Mouse (Mus musculus) ovary, postnatal 10 days (tissue): ENCODE measurements around the gene Ncf1.

Experiments
- DNase-seq: peaks from one replicate; pipeline ENCODE4 v3.0.0; 2022; ENCODE audit warnings: low spot score

Gene Ncf1

DNA sequence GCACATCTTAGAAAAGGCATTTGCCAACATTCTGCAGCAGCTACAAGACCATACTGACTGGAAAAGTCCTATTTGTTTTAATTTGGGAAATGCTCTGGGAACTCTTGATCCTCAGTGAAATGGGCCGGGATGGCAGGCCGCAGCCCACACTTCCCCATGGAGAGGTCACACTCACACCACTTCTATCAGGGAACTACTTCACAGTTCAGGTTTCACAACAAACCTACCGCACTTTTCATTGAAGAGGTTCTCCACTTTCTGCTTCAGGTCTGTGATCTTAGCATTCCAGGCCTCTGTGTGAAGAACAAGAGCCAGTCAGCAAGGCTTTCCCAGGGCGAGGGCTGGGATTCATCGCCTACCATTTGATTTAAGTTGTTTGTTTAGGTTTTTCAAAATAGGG, 15.5 kb upstream of the Ncf1 start:
- DNase-seq, result no peak

- no peak for DNase-seq
Measured at GRCm38 (mm10) chr5:134243661-134244436, 14.4 kb upstream of the Ncf1 start.

DNA sequence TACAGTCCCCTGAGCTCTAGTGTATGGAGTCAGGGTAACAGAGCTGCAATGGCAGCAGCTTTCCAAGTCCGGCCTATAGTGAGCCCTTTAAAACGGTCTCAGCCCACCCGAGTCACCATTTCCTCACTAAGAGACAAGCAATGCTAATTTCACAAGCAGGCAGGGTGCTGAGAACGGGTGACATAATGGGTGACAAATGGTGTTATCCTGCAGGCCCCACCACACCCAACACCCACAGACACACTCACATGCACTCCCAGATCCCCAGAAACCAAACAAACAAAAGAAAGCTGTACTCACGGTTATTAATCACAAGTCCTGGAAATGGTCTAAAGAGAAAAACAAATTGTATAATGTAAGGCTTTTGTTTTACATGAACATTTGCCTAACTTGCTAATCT, 12.4 kb upstream of the Ncf1 start:
- no peak for DNase-seq

GRCm38 (mm10) chr5:134237936-134238760, 8.7 kb upstream of the Ncf1 start:
- DNase-seq, result no peak

GRCm38 (mm10) chr5:134237508-134237907, 8.1 kb upstream of the Ncf1 start:
- DNase-seq, result no peak

DNA sequence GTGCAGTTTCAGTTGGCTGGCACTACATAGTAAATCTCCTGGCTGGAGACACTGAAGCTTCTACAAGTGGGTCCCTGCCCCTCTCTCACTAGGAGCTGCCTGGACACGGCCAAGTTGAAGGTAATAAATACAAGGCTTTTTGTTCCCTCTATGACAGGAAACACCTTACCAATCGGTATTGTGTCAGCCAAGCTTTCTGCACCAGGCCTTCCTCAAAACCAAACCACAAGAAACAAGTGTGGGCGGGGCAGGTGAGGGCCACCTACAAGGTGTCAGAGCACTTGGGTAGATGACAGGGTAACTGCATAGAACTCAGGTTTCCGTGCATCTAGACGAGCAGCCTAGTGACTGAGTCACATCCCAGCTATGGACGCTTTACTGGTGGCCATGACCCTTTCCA, 7.4 kb upstream of the Ncf1 start:
- no peak for DNase-seq

DNA sequence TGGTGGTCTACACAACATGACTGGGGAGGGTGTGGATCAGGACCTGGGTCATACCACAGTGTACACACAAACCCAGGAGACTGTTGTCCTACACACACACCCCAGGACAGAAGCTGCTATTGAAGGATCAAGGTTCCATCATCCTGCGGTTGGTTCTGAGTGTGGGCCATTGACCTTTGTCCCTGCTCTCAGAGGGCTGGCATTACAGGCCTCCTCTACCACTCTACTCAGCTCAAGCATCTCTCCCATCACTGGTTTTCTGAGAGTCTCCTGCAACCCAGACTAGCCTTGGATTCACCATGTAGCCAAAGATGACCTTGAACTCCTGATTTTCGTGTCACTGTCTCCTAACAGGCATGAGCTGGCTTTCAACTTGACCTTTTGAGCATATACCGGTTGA, 6.8 kb upstream of the Ncf1 start:
- DNase-seq, result no peak

DNA sequence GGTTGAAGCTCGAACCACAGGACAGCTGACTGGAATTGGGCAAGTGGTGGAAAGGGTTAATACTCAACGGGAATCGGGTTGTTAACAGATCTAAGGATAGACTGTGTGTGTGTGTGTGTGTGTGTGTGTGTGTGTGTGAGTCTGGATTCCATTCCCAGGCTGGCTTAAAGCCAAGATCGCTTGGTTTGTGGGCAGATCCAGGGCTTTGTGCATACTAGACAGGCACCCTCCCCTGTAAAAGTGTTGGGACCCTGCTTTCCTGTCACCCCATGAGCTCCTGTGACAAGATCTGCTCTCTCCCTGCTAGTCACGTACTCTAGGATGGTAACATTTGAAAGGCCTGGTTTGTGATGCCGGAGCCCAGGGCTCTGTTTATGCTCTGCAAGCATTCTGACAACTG, 5.7 kb upstream of the Ncf1 start:
- no peak for DNase-seq

DNA sequence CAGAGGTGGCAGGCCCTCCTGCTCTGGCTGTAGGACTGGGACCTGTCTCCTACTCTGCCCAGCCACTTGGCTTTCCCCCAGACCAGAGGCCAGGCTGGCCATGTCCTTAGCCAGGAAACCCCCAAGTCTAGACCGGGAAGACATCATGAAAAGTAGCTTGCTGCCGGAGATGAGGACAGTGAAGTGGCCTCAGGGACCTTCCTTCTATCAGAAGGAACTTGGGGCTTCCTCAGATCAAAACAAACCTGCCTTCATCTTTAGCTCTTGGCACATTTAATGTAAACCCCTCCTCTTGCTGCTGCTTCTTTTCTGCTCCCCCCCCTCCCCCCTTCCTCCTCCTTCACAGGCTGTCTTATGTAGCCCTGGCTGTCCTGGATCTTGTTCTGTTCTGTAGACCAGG, 4.8 kb upstream of the Ncf1 start:
- no peak for DNase-seq

GRCm38 (mm10) chr5:134233244-134233651, 3.8 kb upstream of the Ncf1 start:
- DNase-seq, result no peak

DNA sequence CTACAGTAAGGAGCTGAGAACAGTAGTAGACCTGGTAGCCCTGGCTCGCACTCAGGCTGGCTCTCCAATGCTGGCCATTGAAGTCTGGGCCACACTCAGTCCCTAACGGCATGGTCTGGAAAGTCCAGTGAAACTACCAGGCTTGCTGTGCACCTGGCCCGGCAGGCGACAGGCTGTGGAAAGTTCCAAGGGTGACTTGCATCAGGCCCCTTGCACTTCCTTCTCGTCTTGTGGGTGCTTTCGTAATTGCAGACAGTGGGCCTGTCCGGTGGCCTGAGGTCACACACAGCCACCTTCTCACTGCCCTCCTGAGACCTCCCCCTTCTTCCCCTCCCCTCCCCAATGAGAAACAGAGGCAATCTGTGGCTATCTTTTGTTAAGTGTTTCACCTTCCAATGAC, 3.1 kb upstream of the Ncf1 start:
- no peak for DNase-seq

DNA sequence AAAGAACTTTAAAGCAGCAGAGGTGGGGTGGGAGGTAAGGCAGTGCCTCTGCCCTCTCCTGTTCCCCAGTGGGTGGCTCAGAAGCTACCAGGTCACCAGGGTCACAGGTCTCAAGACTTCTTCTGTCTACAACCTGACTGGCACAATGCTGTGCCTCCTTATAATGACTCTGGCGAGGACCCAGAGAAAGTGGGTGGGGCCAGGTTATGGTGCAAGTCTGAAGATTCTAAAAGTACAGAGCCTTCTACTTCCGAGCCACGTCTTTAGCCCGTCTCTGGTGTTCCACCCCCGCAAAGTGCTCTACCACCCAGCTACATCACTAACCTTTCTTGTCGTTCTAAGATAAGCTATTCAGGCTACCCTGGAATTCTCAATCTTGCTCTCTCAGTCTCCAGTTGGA, 2.7 kb upstream of the Ncf1 start:
- no peak for DNase-seq

DNA sequence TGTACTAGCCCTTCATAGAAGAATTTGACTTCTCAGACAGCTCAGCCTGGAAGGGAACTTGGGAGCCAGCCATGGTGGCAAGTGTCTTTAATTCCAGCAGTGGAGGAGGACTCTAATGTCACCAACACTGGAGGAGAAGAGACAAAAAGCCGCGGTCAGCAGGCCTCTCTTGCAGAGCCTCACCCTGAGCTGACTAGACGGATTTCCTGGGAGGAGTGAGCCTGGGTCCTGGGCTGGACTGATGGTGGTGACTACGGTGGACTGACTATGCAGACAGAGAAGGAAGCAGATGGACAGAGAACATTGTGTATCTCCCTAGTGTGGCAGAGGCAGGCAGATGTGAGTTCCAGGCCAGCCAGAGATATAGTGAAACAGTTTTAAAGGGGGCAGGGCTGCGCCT, 2.0 kb upstream of the Ncf1 start:
- no peak for DNase-seq

- DNase-seq, result no peak
Measured at GRCm38 (mm10) chr5:134228249-134228638, 1.2 kb downstream of the Ncf1 start.

DNA sequence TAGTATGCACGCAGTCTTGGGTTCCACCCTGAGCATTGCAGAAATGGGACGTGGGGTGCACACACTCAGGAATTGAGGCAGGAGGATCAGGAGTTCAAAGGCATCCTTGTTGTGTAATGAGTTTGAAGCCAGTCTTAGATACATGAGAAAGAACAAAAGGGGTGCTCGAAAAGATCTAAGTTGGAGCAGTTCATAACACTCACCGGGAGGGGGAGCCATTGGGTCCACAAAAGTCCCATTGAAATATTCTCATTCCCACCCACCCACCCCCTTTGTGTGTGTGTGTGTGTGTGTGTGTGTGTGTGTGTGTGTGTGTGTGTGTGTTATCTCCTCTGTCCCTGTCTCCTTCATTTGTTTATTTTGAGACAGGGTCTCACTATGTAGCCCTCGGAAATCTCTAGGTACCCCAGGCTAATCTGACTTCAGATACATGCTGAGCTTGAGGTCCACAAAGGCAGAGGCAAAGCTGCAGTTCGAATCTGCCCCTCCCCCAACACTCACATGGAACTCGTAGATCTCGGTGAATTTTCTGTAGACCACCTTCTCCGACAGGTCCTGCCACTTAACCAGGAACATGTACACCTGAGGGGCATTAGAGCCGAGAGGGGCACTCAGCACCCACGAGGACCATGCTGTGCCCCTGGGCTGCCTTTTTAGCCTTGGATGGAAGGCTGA, 1.7 kb downstream of the Ncf1 start:
- no peak for DNase-seq

DNA sequence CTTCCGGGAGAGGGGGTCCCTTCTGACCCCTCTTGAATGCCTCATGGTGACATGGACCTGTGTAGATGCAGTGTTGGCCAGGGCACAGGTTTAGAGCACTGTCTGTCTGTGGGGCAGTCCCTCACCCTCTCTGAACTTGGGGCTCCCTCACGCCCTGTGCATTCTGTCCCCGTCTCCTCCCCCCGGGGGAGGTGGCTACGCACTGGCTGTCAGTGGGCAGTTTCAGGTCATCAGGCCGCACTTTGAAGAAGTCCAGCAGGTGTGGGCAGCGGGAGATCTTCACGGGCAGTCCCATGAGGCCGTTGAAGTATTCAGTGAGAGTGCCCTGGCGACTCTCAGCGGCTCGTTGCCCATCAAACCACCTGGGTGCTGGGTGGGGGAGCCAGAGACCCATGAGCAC, 2.5 kb downstream of the Ncf1 start:
- no peak for DNase-seq

- no peak for DNase-seq
Measured at GRCm38 (mm10) chr5:134225110-134225901, 4.1 kb downstream of the Ncf1 start.

DNA sequence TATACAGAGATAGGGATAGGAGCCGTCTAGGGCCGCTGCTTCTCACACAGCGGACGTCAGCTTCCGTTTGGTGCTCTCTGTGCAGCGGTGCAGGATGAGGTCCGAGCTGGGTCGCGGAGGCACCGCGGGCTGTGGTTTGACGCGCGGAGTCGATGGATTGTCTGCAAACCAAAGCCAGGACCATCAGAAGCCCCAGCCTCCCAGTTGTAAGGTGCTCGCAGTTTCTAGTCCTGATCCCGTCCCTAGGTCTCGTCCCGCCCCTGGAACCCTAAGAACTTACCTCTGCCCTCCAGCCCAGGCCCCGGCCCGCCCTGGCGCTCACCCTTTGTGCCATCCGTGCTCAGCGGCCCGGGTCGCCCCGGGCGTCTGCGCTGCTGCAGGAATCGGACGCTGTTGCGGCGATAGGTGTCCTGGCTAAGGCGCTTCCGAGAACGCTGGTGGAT, 7.7 kb downstream of the Ncf1 start:
- no peak for DNase-seq

GRCm38 (mm10) chr5:134221278-134221677, 8.1 kb downstream of the Ncf1 start:
- no peak for DNase-seq

DNA sequence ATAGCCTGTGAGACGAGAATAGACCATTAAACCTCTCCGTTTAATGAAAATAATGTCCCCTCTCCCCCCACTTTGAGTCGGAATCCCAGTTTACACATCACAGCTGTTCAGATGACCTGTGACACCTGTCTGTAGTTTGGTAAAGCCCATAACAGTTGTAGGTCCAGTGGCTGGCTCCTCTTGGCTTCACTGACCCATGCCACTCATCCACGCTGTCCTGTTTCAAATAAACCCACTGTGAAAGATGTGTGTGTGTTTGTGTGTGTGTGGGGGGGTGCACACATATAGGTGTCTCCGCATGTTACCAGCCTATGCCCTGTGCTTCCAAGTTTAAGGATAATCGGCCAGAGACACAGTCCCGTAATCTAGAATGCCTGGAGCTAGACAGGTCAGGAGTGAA, 11.5 kb downstream of the Ncf1 start:
- no peak for DNase-seq

GRCm38 (mm10) chr5:134214021-134214806, 15.2 kb downstream of the Ncf1 start:
- no peak for DNase-seq
